Mouse (Mus musculus) neural tube, embryonic 11.5 days (tissue): Measurements from ENCODE around the gene Pdxk. TPM values are rescaled to one million over a fixed set of nuclear protein-coding genes. Genes with fewer than 3 reads are reported as not detected.
"Not testable (repeated sequence)": the region's sequence is repeated elsewhere in the genome, so short reads cannot be mapped to it uniquely, and the experiment has no call there.

Experiments used
- ATAC-seq: fragments of 200-750 bp; cut with Nextera tagmentation; 2 replicates; pipeline ENCODE4 v1.8.0; 2017; ENCODE audit warnings: moderate number of reproducible peaks, mild to moderate bottlenecking, moderate TSS enrichment, moderate library complexity; ENCODE audit not compliant: insufficient read depth, low FRiP score, low TSS enrichment
- DNase-seq: peaks from one replicate; pipeline ENCODE4 v3.0.0-alpha.2; 2015; ENCODE audit warnings: low spot score
- H3K27ac ChIP-seq: fragments of 300-500 bp; sonication (generic); 2 replicates; pipeline ENCODE4 v1.5.1; 2014; ENCODE audit warnings: low read depth, mild to moderate bottlenecking, low read length
- H3K27me3 ChIP-seq: fragments of 300-500 bp; sonication (generic); 2 replicates; pipeline ENCODE4 v1.6.1; 2014; ENCODE audit warnings: mild to moderate bottlenecking, low read length, mixed read lengths; ENCODE audit not compliant: control insufficient read depth, insufficient read depth
- H3K36me3 ChIP-seq: fragments of 300-500 bp; sonication (generic); 2 replicates; pipeline ENCODE4 v1.6.1; 2014; ENCODE audit warnings: mild to moderate bottlenecking, low read length, moderate library complexity, mixed read lengths; ENCODE audit not compliant: control insufficient read depth, insufficient read depth
- H3K4me1 ChIP-seq: fragments of 300-500 bp; sonication (generic); 2 replicates; pipeline ENCODE4 v1.6.1; 2014; ENCODE audit warnings: low read length, mixed read lengths; ENCODE audit not compliant: control insufficient read depth, insufficient read depth
- H3K4me2 ChIP-seq: fragments of 300-500 bp; sonication (generic); 2 replicates; pipeline ENCODE4 v1.6.1; 2014; ENCODE audit warnings: low read depth, mild to moderate bottlenecking, moderate library complexity
- H3K4me3 ChIP-seq: fragments of 300-500 bp; sonication (generic); 2 replicates; pipeline ENCODE4 v1.5.1; 2014; ENCODE audit warnings: low read depth, low read length
- H3K9ac ChIP-seq: fragments of 300-500 bp; sonication (generic); 2 replicates; pipeline ENCODE4 v1.6.1; 2014; ENCODE audit warnings: mild to moderate bottlenecking, low read length
- H3K9me3 ChIP-seq: fragments of 300-500 bp; sonication (generic); 2 replicates; pipeline ENCODE4 v1.6.1; 2016; ENCODE audit warnings: low read length; ENCODE audit not compliant: control insufficient read depth
- WGBS: fragments of 180-500 bp; shearing (Covaris S2); extraction: QIAGEN DNeasy Blood & Tissue Kit; methylation state at CpG from one replicate; pipeline ENCODE4 v1.1.7; 2014; 5-methylcytosine and 5-hydroxymethylcytosine counted together
- polyA plus RNA-seq: library from polyadenylated mRNA; unstranded; fragments of >200 nt; fragmentation: Nextera tagmentation; extraction: Ambion mirVana; gene quantifications from 2 replicates; pipeline ENCODE4 v1.2.1, GENCODE M21; 2014

Pdxk gene
- polyA plus RNA-seq, 1 experiment from 2014 or later: 6.9 TPM

- ATAC-seq: no peak
- Histone ChIP-seq H3K4me3 (no peak overlapping the region), H3K4me1 (no peaks in the 10 kb centered on the region), H3K9ac (no peak overlapping the region), H3K27me3 (no peaks in the 10 kb centered on the region), H3K4me2 (no peak overlapping the region), H3K27ac (no peak overlapping the region), H3K9me3 (no peaks in the 10 kb centered on the region), H3K36me3 (no peaks in the 10 kb centered on the region)
- WGBS: 88% methylated on average over 2 of the region's 2 CpGs
- DNase-seq: no peak
These were observed 46.0 kb downstream of the Pdxk start for GRCm38 (mm10) chr10:78418791-78419190.

- ATAC-seq: no peak
- no peaks in the 10 kb centered on the region for H3K9me3 ChIP-seq
- H3K4me1 ChIP-seq: no peaks in the 10 kb centered on the region
- H3K9ac ChIP-seq: no peak overlapping the region
- no peaks in the 10 kb centered on the region for H3K36me3 ChIP-seq
- no peaks in the 10 kb centered on the region for H3K27me3 ChIP-seq
- no peak overlapping the region for H3K4me3 ChIP-seq
- no peak overlapping the region for H3K27ac ChIP-seq
- no peak for DNase-seq
- WGBS: 51% methylated on average over 5 of the region's 5 CpGs
- H3K4me2 ChIP-seq: no peak overlapping the region
These were observed 46.9 kb downstream of the Pdxk start for GRCm38 (mm10) chr10:78417888-78418287.

GRCm38 (mm10) chr10:78414936-78415335 is 49.8 kb downstream of the Pdxk start:
- 82% methylated on average over 3 of the region's 4 CpGs for WGBS
- not testable (repeated sequence) for H3K9ac ChIP-seq, H3K4me2 ChIP-seq, H3K36me3 ChIP-seq, H3K4me1 ChIP-seq, ATAC-seq, H3K27ac ChIP-seq, DNase-seq, H3K4me3 ChIP-seq, H3K9me3 ChIP-seq, H3K27me3 ChIP-seq

GRCm38 (mm10) chr10:78413152-78413520 is 51.6 kb downstream of the Pdxk start:
- no peaks in the 10 kb centered on the region for H3K27me3 ChIP-seq
- H3K4me3 ChIP-seq: peak overlapping the region; percentile 94
- 49% methylated on average over 7 of the region's 7 CpGs for WGBS
- ATAC-seq: peak; percentile 58
- no peaks in the 10 kb centered on the region; the same call in 1 of the 2 replicates for H3K4me1 ChIP-seq
- H3K4me2 ChIP-seq: peak overlapping the region; percentile 83
- no peak for DNase-seq
- no peaks in the 10 kb centered on the region for H3K9me3 ChIP-seq
- peaks cover 14% of the 10 kb centered on the region for H3K36me3 ChIP-seq
- H3K9ac ChIP-seq: peak overlapping the region; percentile 83; the same call in 1 of the 2 replicates
- no peak overlapping the region; the same call in 1 of the 2 replicates for H3K27ac ChIP-seq

- H3K9ac ChIP-seq: peak within 1 kb of the TSS; percentile 83
- no peaks in the 10 kb centered on the region; the same call in 1 of the 2 replicates for H3K4me1 ChIP-seq
- ATAC-seq (peak; percentile 93), DNase-seq (peak; percentile 95)
- under 1% methylated on average over 70 of the region's 70 CpGs for WGBS
- H3K4me3 ChIP-seq: peak within 1 kb of the TSS; percentile 94
- peak within 1 kb of the TSS; percentile 68 for H3K27ac ChIP-seq
- H3K27me3 ChIP-seq: no peaks in the 10 kb centered on the region
- H3K9me3 ChIP-seq: no peaks in the 10 kb centered on the region
- H3K36me3 ChIP-seq: peaks cover 16% of the 10 kb centered on the region
- peak within 1 kb of the TSS; percentile 83 for H3K4me2 ChIP-seq
These were observed 52.2 kb downstream of the Pdxk start, which contains the start of gene Rrp1 for GRCm38 (mm10) chr10:78412319-78413151. Gene Rrp1 (minus strand): TSS chr10:78413043.

GRCm38 (mm10) chr10:78411851-78412250 is 52.9 kb downstream of the Pdxk start:
- Histone ChIP-seq H3K9me3 (no peaks in the 10 kb centered on the region), H3K4me3 (peak overlapping the region; percentile 94), H3K36me3 (peaks cover 18% of the 10 kb centered on the region), H3K9ac (peak overlapping the region; percentile 83), H3K4me2 (peak overlapping the region; percentile 83), H3K4me1 (no peaks in the 10 kb centered on the region; the same call in 1 of the 2 replicates), H3K27ac (no peak overlapping the region), H3K27me3 (no peaks in the 10 kb centered on the region)
- DNase-seq: no peak
- no peak for ATAC-seq
- WGBS: 20% methylated on average over 8 of the region's 8 CpGs

- no peak overlapping the region for H3K9ac ChIP-seq
- H3K36me3 ChIP-seq: peaks cover 33% of the 10 kb centered on the region
- no peak overlapping the region for H3K4me3 ChIP-seq
- no peak overlapping the region for H3K27ac ChIP-seq
- no peaks in the 10 kb centered on the region; the same call in 1 of the 2 replicates for H3K4me1 ChIP-seq
- H3K4me2 ChIP-seq: no peak overlapping the region
- WGBS: 89% methylated on average over 9 of the region's 9 CpGs
- no peaks in the 10 kb centered on the region for H3K9me3 ChIP-seq
- DNase-seq (no peak), ATAC-seq (no peak)
- H3K27me3 ChIP-seq: no peaks in the 10 kb centered on the region
These were observed 55.6 kb downstream of the Pdxk start for GRCm38 (mm10) chr10:78409035-78409788.

GRCm38 (mm10) chr10:78407132-78407531 is 57.6 kb downstream of the Pdxk start:
- Histone ChIP-seq H3K27me3 (no peaks in the 10 kb centered on the region), H3K36me3 (peaks cover 43% of the 10 kb centered on the region), H3K4me2 (no peak overlapping the region), H3K9me3 (no peaks in the 10 kb centered on the region), H3K9ac (no peak overlapping the region), H3K4me1 (no peaks in the 10 kb centered on the region; the same call in 1 of the 2 replicates), H3K27ac (no peak overlapping the region), H3K4me3 (no peak overlapping the region)
- DNase-seq: no peak
- 96% methylated on average over 4 of the region's 4 CpGs for WGBS
- ATAC-seq: no peak
